8 mouse cellular contexts compared by ENCODE assay signal in the genomic region with DNA sequence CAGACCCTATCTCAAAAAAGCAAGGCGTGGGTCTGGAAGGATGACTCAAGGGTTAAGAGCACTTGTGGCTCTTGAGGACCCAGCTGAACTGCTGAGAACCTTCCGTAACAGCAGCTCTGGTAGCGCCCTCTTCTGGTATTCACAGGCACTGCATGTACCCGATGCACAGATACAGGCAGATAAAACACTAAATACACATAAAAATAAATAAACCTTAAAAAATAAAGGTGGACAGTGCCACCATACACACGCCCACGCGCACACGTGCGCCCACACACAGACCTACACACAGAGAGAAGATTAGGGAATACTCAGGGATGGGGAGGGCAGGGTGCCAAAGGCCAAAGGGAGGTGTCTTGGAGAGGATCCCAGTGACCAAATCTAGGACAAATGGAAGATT. TPM values are rescaled to one million over a fixed set of nuclear protein-coding genes. Genes with fewer than 3 reads are reported as not detected.
DNase-seq lines count a peak whose midpoint lies in the region; ATAC-seq lines count a peak whose summit lies in the region.

No protein-coding gene starts in this region.

- ATAC-seq in neutrophil, adult 5-6 weeks (ENCODE audit: extremely low read depth, insufficient number of reproducible peaks, low FRiP score, poor library complexity, severe bottlenecking), result peak; percentile 58

- peak; percentile 43 to 53 for DNase-seq in heart, adult 18-20 months
- DNase-seq in heart, postnatal 25 days (ENCODE audit: low spot score), result no peak
- peak; percentile 82 to 84 for DNase-seq in B cell, adult 2 months
- DNase-seq in adrenal gland, adult 8-10 months, result peak; percentile 51
- peak; percentile 50 for DNase-seq in forelimb bud, embryonic 11.5 days (ENCODE audit: low read depth, low spot score)
- peak; percentile 36 to 56 for DNase-seq in left cerebral cortex, postnatal 14 days (ENCODE audit: low spot score in 2 of 2)
- DNase-seq in thymus, postnatal 25 days, result peak; percentile 77

- intact Hi-C loops in heart, postnatal 25 days (cut with DNase I), result no loop called here
- intact Hi-C loops in left cerebral cortex, postnatal 14 days (cut with DNase I), result no loop called here

RNA-seq across cellular contexts. Expression of gene Lypd3, which starts 6.1 kb away (rescaled TPM):
- total RNA-seq in heart, adult 18-20 months (2021), result not detected
- not detected for total RNA-seq in heart, postnatal 25 days (2021)
- total RNA-seq in adrenal gland, adult 8-10 months (2022), result under 1 TPM in 3 of 4 experiments, not detected in 1; 0.34 to 0.96 (median 0.66) TPM
- under 1 TPM; 0.48 to 0.53 TPM for total RNA-seq in left cerebral cortex, postnatal 14 days (2021)
- not detected in 2 replicates for total RNA-seq in neutrophil, adult 5-6 weeks (2017)

RNA-seq across cellular contexts. Expression of gene Phldb3, which starts 31.9 kb away (rescaled TPM):
- under 1 TPM; 0.10 to 0.31 TPM for total RNA-seq in heart, adult 18-20 months (2021)
- under 1 TPM; 0.50 to 0.57 TPM for total RNA-seq in heart, postnatal 25 days (2021)
- 10 to 100 TPM in 2 of 4 experiments, 1 to 10 TPM in 2; 6.2 to 12.9 (median 9.9) TPM for total RNA-seq in adrenal gland, adult 8-10 months (2022)
- total RNA-seq in left cerebral cortex, postnatal 14 days (2021), result under 1 TPM in 1 of 2 experiments, not detected in 1; 0.42 TPM
- total RNA-seq in neutrophil, adult 5-6 weeks (2017), result 13.7 and 13.9 TPM in 2 replicates

RNA-seq across cellular contexts. Expression of gene Tex101, which starts 34.0 kb away (rescaled TPM):
- total RNA-seq in heart, adult 18-20 months (2021), result not detected
- not detected for total RNA-seq in heart, postnatal 25 days (2021)
- total RNA-seq in adrenal gland, adult 8-10 months (2022), result not detected
- not detected for total RNA-seq in left cerebral cortex, postnatal 14 days (2021)
- total RNA-seq in neutrophil, adult 5-6 weeks (2017), result not detected in 2 replicates

RNA-seq across cellular contexts. Expression of gene Zfp575, which starts 55.0 kb away (rescaled TPM):
- total RNA-seq in heart, adult 18-20 months (2021), result under 1 TPM in 1 of 2 experiments, not detected in 1; 0.13 TPM
- under 1 TPM; 0.08 to 0.17 TPM for total RNA-seq in heart, postnatal 25 days (2021)
- under 1 TPM; 0.20 to 0.59 (median 0.38) TPM for total RNA-seq in adrenal gland, adult 8-10 months (2022)
- total RNA-seq in left cerebral cortex, postnatal 14 days (2021), result 1 to 10 TPM; 6.9 to 7.2 TPM
- total RNA-seq in neutrophil, adult 5-6 weeks (2017), result not detected in 2 replicates

RNA-seq across cellular contexts. Expression of gene Ethe1, which starts 55.1 kb away (rescaled TPM):
- total RNA-seq in heart, adult 18-20 months (2021), result 10 to 100 TPM; 61.2 to 71.1 TPM
- total RNA-seq in heart, postnatal 25 days (2021), result 10 to 100 TPM; 44.6 to 49.1 TPM
- 10 to 100 TPM; 32.4 to 44.0 (median 39.1) TPM for total RNA-seq in adrenal gland, adult 8-10 months (2022)
- total RNA-seq in left cerebral cortex, postnatal 14 days (2021), result 10 to 100 TPM in 1 of 2 experiments, 1 to 10 TPM in 1; 9.3 to 11.3 TPM
- total RNA-seq in neutrophil, adult 5-6 weeks (2017), result 5.8 and 6.1 TPM in 2 replicates
